Mouse (Mus musculus) granulocyte monocyte progenitor cell, adult 5-6 weeks (primary cell): Measurements from ENCODE around the gene Fxyd4. TPM values are rescaled to one million over a fixed set of nuclear protein-coding genes. Genes with fewer than 3 reads are reported as not detected.
A peak's percentile ranks its signal among the peaks of the same experiment; 100 is the strongest.

Experiments
- ATAC-seq: replicated peaks from 2 replicates; pipeline ENCODE4 v1.8.0; 2016; ENCODE audit warnings: mild to moderate bottlenecking, moderate TSS enrichment, inconsistent platforms; ENCODE audit not compliant: poor library complexity, severe bottlenecking
- total RNA-seq, 2 experiments: library from RNA; stranded (forward) in 1 of 2; stranded (reverse) in 1 of 2; fragments of 200-712, 200-1000 nt in 1 of 2; fragments of >200 nt in 1 of 2; fragmentation: Nextera tagmentation in 1 of 2; gene quantifications; 2 replicates each; pipeline ENCODE4 v1.2.3; 2014 to 2017

Fxyd4 gene
- total RNA-seq (2014; fragmentation: Nextera tagmentation) (not detected in 2 replicates), total RNA-seq (2017) (not detected in 2 replicates)

- no peak for ATAC-seq
Observed at GRCm38 (mm10) chr6:117937222-117937932, at the start of gene Fxyd4. Gene Fxyd4, minus strand, starts transcription at chr6:117937692.

- ATAC-seq: no peak
Observed at GRCm38 (mm10) chr6:117987173-117987572, 49.7 kb upstream of the Fxyd4 start.

- ATAC-seq: peak; percentile 59
Observed at GRCm38 (mm10) chr6:117966729-117967128, 29.2 kb upstream of the Fxyd4 start.

- no peak for ATAC-seq
Observed at GRCm38 (mm10) chr6:117963201-117963600, 25.7 kb upstream of the Fxyd4 start.

GRCm38 (mm10) chr6:117956851-117957501, 19.5 kb upstream of the Fxyd4 start:
- no peak for ATAC-seq

- no peak for ATAC-seq
Observed at GRCm38 (mm10) chr6:117956161-117956560, 18.7 kb upstream of the Fxyd4 start.

GRCm38 (mm10) chr6:117952330-117952729, 14.8 kb upstream of the Fxyd4 start:
- ATAC-seq: no peak

- ATAC-seq: no peak
Observed at GRCm38 (mm10) chr6:117943899-117944298, 6.4 kb upstream of the Fxyd4 start.

- ATAC-seq: no peak
Observed at GRCm38 (mm10) chr6:117942769-117943168, 5.3 kb upstream of the Fxyd4 start.

GRCm38 (mm10) chr6:117938951-117939350, 1.5 kb upstream of the Fxyd4 start:
- ATAC-seq: no peak

GRCm38 (mm10) chr6:117935681-117936612, 1.5 kb downstream of the Fxyd4 start:
- peak; percentile 87 for ATAC-seq

- ATAC-seq: no peak
Observed at GRCm38 (mm10) chr6:117934301-117934700, 3.2 kb downstream of the Fxyd4 start.

GRCm38 (mm10) chr6:117932325-117933051, 5.0 kb downstream of the Fxyd4 start:
- ATAC-seq: peak; percentile 22; the same call in 1 of the 2 replicates

- no peak for ATAC-seq
Observed at GRCm38 (mm10) chr6:117929945-117930655, 7.4 kb downstream of the Fxyd4 start.

- ATAC-seq: no peak
Observed at GRCm38 (mm10) chr6:117928746-117929145, 8.7 kb downstream of the Fxyd4 start.

- no peak for ATAC-seq
Observed at GRCm38 (mm10) chr6:117927955-117928354, 9.5 kb downstream of the Fxyd4 start.

GRCm38 (mm10) chr6:117926871-117927491, 10.5 kb downstream of the Fxyd4 start:
- ATAC-seq: peak; percentile 66

- no peak for ATAC-seq
Observed at GRCm38 (mm10) chr6:117922041-117922440, 15.5 kb downstream of the Fxyd4 start.
